Mouse (Mus musculus) induced T-regulatory cell, adult 2 months (primary cell): Measurements from ENCODE around the gene Spire2.
A peak's percentile ranks its signal among the peaks of the same experiment; 100 is the strongest.
"Not testable (repeated sequence)": the region's sequence is repeated elsewhere in the genome, so short reads cannot be mapped to it uniquely, and the experiment has no call there.

Source experiments
- DNase-seq: peaks from one replicate; pipeline ENCODE4 v3.0.0-alpha.2; 2012; ENCODE audit warnings: low read depth

The Spire2 gene

GRCm38 (mm10) chr8:123384883-123385540 lies 52.5 kb downstream of the Spire2 start:
- DNase-seq = peak; percentile 63

- no peak for DNase-seq
Observed at GRCm38 (mm10) chr8:123387041-123387440, 54.5 kb downstream of the Spire2 start.

- no peak for DNase-seq
Observed at GRCm38 (mm10) chr8:123387801-123388200, 55.3 kb downstream of the Spire2 start.

GRCm38 (mm10) chr8:123389026-123389425 lies 56.5 kb downstream of the Spire2 start:
- DNase-seq = no peak

- DNase-seq = no peak
Observed at GRCm38 (mm10) chr8:123398308-123398707, 65.8 kb downstream of the Spire2 start.

- DNase-seq = no peak
Observed at GRCm38 (mm10) chr8:123401936-123402335, 69.4 kb downstream of the Spire2 start.

GRCm38 (mm10) chr8:123402730-123403326 lies 70.3 kb downstream of the Spire2 start:
- no peak for DNase-seq

GRCm38 (mm10) chr8:123404521-123404920 lies 72.0 kb downstream of the Spire2 start:
- peak; percentile 28 for DNase-seq

GRCm38 (mm10) chr8:123406786-123407185 lies 74.3 kb downstream of the Spire2 start, which contains the start of gene Mc1r:
TSS of gene Mc1r (plus strand) at chr8:123407107.
- DNase-seq = peak; percentile 83

GRCm38 (mm10) chr8:123407612-123408011 lies 75.1 kb downstream of the Spire2 start:
- DNase-seq = no peak

GRCm38 (mm10) chr8:123408586-123409544 lies 76.4 kb downstream of the Spire2 start:
- peak; percentile 29 for DNase-seq

GRCm38 (mm10) chr8:123410049-123410587 lies 77.6 kb downstream of the Spire2 start:
- no peak for DNase-seq

GRCm38 (mm10) chr8:123410788-123411187 lies 78.3 kb downstream of the Spire2 start:
- no peak for DNase-seq

GRCm38 (mm10) chr8:123411246-123411645 lies 78.7 kb downstream of the Spire2 start, which contains the start of gene Tubb3:
TSS of gene Tubb3 (plus strand) at chr8:123411424.
- peak; percentile 78 for DNase-seq

GRCm38 (mm10) chr8:123411781-123412327 lies 79.3 kb downstream of the Spire2 start:
- peak; percentile 33 for DNase-seq

GRCm38 (mm10) chr8:123412560-123413170 lies 80.2 kb downstream of the Spire2 start:
- peak; percentile 72 for DNase-seq

- peak; percentile 26 for DNase-seq
Observed at GRCm38 (mm10) chr8:123414255-123414654, 81.7 kb downstream of the Spire2 start.

GRCm38 (mm10) chr8:123414997-123415696 lies 82.6 kb downstream of the Spire2 start:
- DNase-seq = not testable (repeated sequence)

- DNase-seq = peak; percentile 73
Observed at GRCm38 (mm10) chr8:123415967-123416943, 83.7 kb downstream of the Spire2 start.
